Mouse (Mus musculus) hindbrain, embryonic 15.5 days (tissue): ENCODE data around the gene Commd2. TPM values are rescaled to one million over a fixed set of nuclear protein-coding genes. Genes with fewer than 3 reads are reported as not detected.

Source experiments
- ATAC-seq: fragments of 200-750 bp; cut with Nextera tagmentation; 2 replicates; pipeline ENCODE4 v1.8.0; 2017; ENCODE audit warnings: low read depth, moderate number of reproducible peaks, moderate TSS enrichment; ENCODE audit not compliant: low FRiP score
- H3K27ac ChIP-seq: fragments of 300-500 bp; sonication (generic); replicated peaks from 2 replicates; pipeline ENCODE4 v1.5.1; 2015; ENCODE audit warnings: mild to moderate bottlenecking, inconsistent platforms
- H3K27me3 ChIP-seq: fragments of 300-500 bp; sonication (generic); 2 replicates; pipeline ENCODE4 v1.6.1; 2015; ENCODE audit warnings: control low read depth, inconsistent platforms
- H3K36me3 ChIP-seq: fragments of 300-500 bp; sonication (generic); 2 replicates; pipeline ENCODE4 v1.6.1; 2015; ENCODE audit warnings: control low read depth, inconsistent platforms
- H3K4me1 ChIP-seq: fragments of 300-500 bp; sonication (generic); replicated peaks from 2 replicates; pipeline ENCODE4 v1.6.1; 2015; ENCODE audit warnings: control low read depth, inconsistent platforms
- H3K4me2 ChIP-seq: fragments of 300-500 bp; sonication (generic); 2 replicates; pipeline ENCODE4 v1.6.1; 2015; ENCODE audit warnings: moderate library complexity, mild to moderate bottlenecking, inconsistent platforms
- H3K4me3 ChIP-seq: fragments of 300-500 bp; sonication (generic); 2 replicates; pipeline ENCODE4 v1.5.1; 2015; ENCODE audit warnings: mild to moderate bottlenecking, inconsistent platforms
- H3K9ac ChIP-seq: fragments of 300-500 bp; sonication (generic); 2 replicates; pipeline ENCODE4 v1.6.1; 2015; ENCODE audit warnings: inconsistent platforms
- H3K9me3 ChIP-seq: fragments of 300-500 bp; sonication (generic); 2 replicates; pipeline ENCODE4 v1.6.1; 2016; ENCODE audit warnings: control low read depth, inconsistent platforms
- WGBS: fragments of 180-500 bp; shearing (Covaris S2); methylation state at CpG from one replicate; pipeline ENCODE4 v1.1.7; 2015; 5-methylcytosine and 5-hydroxymethylcytosine counted together
- microRNA-seq: library from miRNA; unstranded; fragments of <30 nt; microRNA quantifications from one replicate; pipeline ENCODE4, GENCODE M21; 2016
- polyA plus RNA-seq: library from polyadenylated mRNA; unstranded; fragments of >200 nt; fragmentation: Nextera tagmentation; extraction: Ambion mirVana; gene quantifications from 2 replicates; pipeline ENCODE4 v1.2.1, GENCODE M21; 2015

Commd2 gene
- polyA plus RNA-seq, 1 experiment from 2014 or later: 65.2 TPM

- Histone ChIP-seq H3K27me3 (no peaks in the 10 kb centered on the region), H3K4me1 (no peaks in the 10 kb centered on the region), H3K36me3 (no peaks in the 10 kb centered on the region), H3K27ac (no peak overlapping the region), H3K9me3 (no peaks in the 10 kb centered on the region), H3K9ac (no peak overlapping the region), H3K4me2 (no peak overlapping the region), H3K4me3 (no peak overlapping the region)
- ATAC-seq: no peak
- WGBS: 92% methylated on average over 7 of the region's 7 CpGs
Measured at GRCm38 (mm10) chr3:57611776-57612175, 39.7 kb downstream of the Commd2 start.

- Histone ChIP-seq H3K36me3 (no peaks in the 10 kb centered on the region), H3K4me3 (no peak overlapping the region), H3K9me3 (no peaks in the 10 kb centered on the region), H3K4me1 (no peaks in the 10 kb centered on the region), H3K9ac (no peak overlapping the region), H3K4me2 (no peak overlapping the region), H3K27ac (no peak overlapping the region), H3K27me3 (no peaks in the 10 kb centered on the region)
- WGBS: 40% methylated on average over 1 of the region's 1 CpGs
- ATAC-seq: no peak
Measured at GRCm38 (mm10) chr3:57604618-57605015, 46.9 kb downstream of the Commd2 start.

- Histone ChIP-seq H3K27me3 (no peaks in the 10 kb centered on the region), H3K9me3 (no peaks in the 10 kb centered on the region), H3K4me1 (no peaks in the 10 kb centered on the region), H3K36me3 (no peaks in the 10 kb centered on the region), H3K4me3 (no peak overlapping the region), H3K9ac (no peak overlapping the region), H3K4me2 (no peak overlapping the region), H3K27ac (no peak overlapping the region)
- no peak for ATAC-seq
- 69% methylated on average over 5 of the region's 5 CpGs for WGBS
Measured at GRCm38 (mm10) chr3:57603891-57604617, 47.5 kb downstream of the Commd2 start.

- WGBS: 82% methylated on average over 4 of the region's 4 CpGs
- Histone ChIP-seq H3K27ac (no peak overlapping the region), H3K27me3 (no peaks in the 10 kb centered on the region), H3K9ac (no peak overlapping the region), H3K4me3 (no peak overlapping the region), H3K4me2 (no peak overlapping the region), H3K36me3 (no peaks in the 10 kb centered on the region), H3K4me1 (no peaks in the 10 kb centered on the region), H3K9me3 (no peaks in the 10 kb centered on the region)
- ATAC-seq: no peak
Measured at GRCm38 (mm10) chr3:57602610-57603009, 48.9 kb downstream of the Commd2 start.

- no peak overlapping the region for H3K27ac ChIP-seq
- no peaks in the 10 kb centered on the region for H3K9me3 ChIP-seq
- no peaks in the 10 kb centered on the region for H3K36me3 ChIP-seq
- H3K4me1 ChIP-seq: no peaks in the 10 kb centered on the region
- WGBS: 78% methylated on average over 7 of the region's 7 CpGs
- no peaks in the 10 kb centered on the region for H3K27me3 ChIP-seq
- no peak overlapping the region for H3K4me3 ChIP-seq
- H3K9ac ChIP-seq: no peak overlapping the region
- H3K4me2 ChIP-seq: no peak overlapping the region
- ATAC-seq: no peak
Measured at GRCm38 (mm10) chr3:57596566-57596965, 54.9 kb downstream of the Commd2 start.

GRCm38 (mm10) chr3:57595506-57595905, 56.0 kb downstream of the Commd2 start:
- no peaks in the 10 kb centered on the region for H3K36me3 ChIP-seq
- no peak overlapping the region for H3K4me3 ChIP-seq
- H3K9me3 ChIP-seq: no peaks in the 10 kb centered on the region
- ATAC-seq: no peak
- H3K4me2 ChIP-seq: no peak overlapping the region
- H3K27me3 ChIP-seq: no peaks in the 10 kb centered on the region
- H3K4me1 ChIP-seq: no peaks in the 10 kb centered on the region
- H3K9ac ChIP-seq: no peak overlapping the region
- H3K27ac ChIP-seq: no peak overlapping the region

Small RNAs within 50 kb of the gene (microRNA-seq; reads per million reads assigned to microRNA genes)
- gene Mir6377: not detected

Other genes starting within 250 kb of the Commd2 start
- 0.49 TPM in 2 replicates for gene Tm4sf4, start 226.4 kb downstream of the Commd2 start, polyA plus RNA-seq
- 7.7 and 8.0 TPM in 2 replicates for gene Wwtr1, start 75.8 kb downstream of the Commd2 start, polyA plus RNA-seq
- 0.27 and 0.37 TPM in 2 replicates for gene Ankub1, start 41.1 kb upstream of the Commd2 start, polyA plus RNA-seq
- gene Rnf13, start 84.3 kb upstream of the Commd2 start, polyA plus RNA-seq: 91.0 and 93.9 TPM in 2 replicates
- gene Pfn2, start 196.4 kb upstream of the Commd2 start, polyA plus RNA-seq: 660 and 679 TPM in 2 replicates